Mouse (Mus musculus): ENCODE data around the gene Zfp882.
"Not testable (repeated sequence)": the region's sequence is repeated elsewhere in the genome, so short reads cannot be mapped to it uniquely, and the experiment has no call there.

The Zfp882 gene

GRCm38 (mm10) chr8:71952489-71952888 is 44.1 kb downstream of the Zfp882 start:
- DNase-seq (ENCODE audit: low spot score), result no peak

- DNase-seq (ENCODE audit: low spot score), result not testable (repeated sequence)
Measured at GRCm38 (mm10) chr8:71952961-71953700, 44.7 kb downstream of the Zfp882 start.

DNA sequence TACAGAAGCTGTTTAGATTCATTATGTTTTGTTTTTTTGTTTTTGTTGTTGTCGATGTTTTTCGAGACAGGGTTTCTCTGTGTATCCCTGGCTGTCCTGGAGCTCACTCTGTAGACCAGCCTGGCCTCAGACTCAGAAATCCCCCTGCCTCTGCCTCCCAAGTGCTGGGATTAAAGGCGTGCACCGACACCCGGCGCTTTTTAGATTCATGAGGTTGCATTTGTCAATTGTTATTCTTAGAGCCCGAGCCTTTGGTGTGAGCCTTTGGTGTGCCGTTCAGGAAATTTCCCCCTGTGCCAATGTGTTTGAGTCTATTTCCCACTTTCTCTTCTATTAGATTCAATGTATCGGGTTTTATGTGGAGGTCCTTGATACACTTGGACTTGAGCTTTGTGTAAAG is 46.3 kb downstream of the Zfp882 start:
- DNase-seq (ENCODE audit: low spot score), result no peak

GRCm38 (mm10) chr8:71960483-71960882 is 52.1 kb downstream of the Zfp882 start:
- DNase-seq (ENCODE audit: low spot score), result no peak

DNA sequence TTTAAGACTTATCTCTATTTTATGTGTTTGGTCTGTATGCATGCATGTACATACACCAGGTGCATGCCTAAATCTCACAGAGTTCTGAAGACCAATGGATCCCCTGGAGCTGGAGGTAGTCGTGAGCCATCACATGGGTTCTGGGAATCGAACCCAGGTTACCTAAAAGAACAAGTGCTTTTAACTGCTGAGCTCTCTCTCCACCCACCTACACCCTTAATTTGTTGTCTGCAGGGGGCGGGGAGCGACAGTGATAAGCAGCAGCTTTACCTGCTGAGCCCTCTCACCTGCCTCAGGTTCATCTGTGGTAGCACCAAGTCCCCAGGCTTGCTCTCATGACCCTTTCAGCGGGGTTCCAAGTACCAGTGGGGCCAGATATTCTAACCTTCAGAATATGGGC is 53.4 kb downstream of the Zfp882 start:
- DNase-seq (ENCODE audit: low spot score), result no peak

GRCm38 (mm10) chr8:71964051-71964450 is 55.6 kb downstream of the Zfp882 start:
- DNase-seq (ENCODE audit: low spot score), result no peak

- DNase-seq (ENCODE audit: low spot score), result no peak
Measured at GRCm38 (mm10) chr8:71965166-71965565, 56.8 kb downstream of the Zfp882 start.

Data from retina, embryonic 14.5 days (tissue).